Mouse (Mus musculus): Measurements from ENCODE around the gene Ddx49. TPM values are rescaled to one million over a fixed set of nuclear protein-coding genes. Genes with fewer than 3 reads are reported as not detected.

Gene Ddx49
- polyA plus RNA-seq (2015; fragmentation: Nextera tagmentation; extraction: Ambion mirVana), result 45.1 and 49.0 TPM in 2 replicates

DNA sequence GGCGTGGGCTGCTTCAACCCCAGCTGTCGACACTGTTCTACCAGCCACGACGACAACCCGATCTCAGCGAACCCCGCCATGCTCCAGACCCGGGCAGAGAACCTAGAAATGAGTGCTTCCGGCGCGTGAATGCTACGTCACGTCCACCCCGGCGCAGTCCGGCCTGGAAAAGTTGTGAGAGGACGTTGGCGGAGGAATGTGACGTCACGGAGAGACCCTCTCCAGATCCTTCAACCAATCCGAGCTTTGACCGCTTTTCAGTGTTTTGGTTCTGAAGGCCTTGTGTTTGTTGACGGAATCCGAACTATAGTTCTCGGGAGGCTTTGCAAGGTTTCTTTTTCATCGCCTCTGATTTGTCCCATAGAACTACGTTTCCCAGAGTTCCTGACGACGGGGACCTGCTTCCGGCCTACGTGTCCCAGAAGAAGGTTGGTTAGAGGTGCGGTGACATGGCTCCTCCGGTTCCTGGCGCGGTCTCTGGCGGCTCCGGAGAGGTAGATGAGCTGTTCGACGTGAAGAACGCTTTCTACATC, at the start of gene Ddx49, which contains the start of gene Cope:
Gene Ddx49 (minus strand): TSS at position 132 of the 533 bp plus-strand sequence.
Gene Cope (plus strand): TSS at position 161 of the 533 bp plus-strand sequence.
- Histone ChIP-seq H3K36me3 (peaks cover 59% of the 10 kb centered on the region), H3K9ac (peak within 1 kb of the TSS; percentile 91)

DNA sequence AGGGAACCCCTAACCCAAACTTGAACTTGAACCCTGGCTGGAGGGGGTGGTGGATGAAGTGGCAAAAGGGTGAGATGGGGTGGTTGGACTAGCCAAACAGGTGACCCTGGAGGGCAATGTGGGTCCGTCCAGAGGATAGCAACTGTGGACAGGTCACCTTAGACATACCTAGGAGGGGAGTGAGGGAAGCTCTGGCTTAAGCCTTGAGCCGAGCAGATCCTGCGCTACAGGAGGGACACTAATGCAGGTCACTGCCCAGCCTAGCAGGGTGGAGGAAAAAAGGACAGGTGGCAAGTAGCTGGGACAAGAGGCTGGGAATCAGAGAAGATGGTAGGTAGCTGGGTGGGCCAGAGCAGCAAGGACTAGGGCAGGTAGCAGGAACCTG, 49.7 kb upstream of the Ddx49 start:
- H3K4me1 ChIP-seq, result peaks cover 53% of the 10 kb centered on the region
- ATAC-seq (replicated peaks; ENCODE audit: low FRiP score), result no peak
- H3K36me3 ChIP-seq, result peaks cover 26% of the 10 kb centered on the region
- no peaks in the 10 kb centered on the region for H3K27me3 ChIP-seq
- H3K4me2 ChIP-seq, result peak overlapping the region; percentile 96
- WGBS, result 10% methylated on average over 3 of the region's 3 CpGs
- no peaks in the 10 kb centered on the region for H3K9me3 ChIP-seq (replicated peaks)
- peak overlapping the region; percentile 91; the same call in 1 of the 2 replicates for H3K27ac ChIP-seq
- peak overlapping the region; percentile 99 for H3K4me3 ChIP-seq (replicated peaks)
- peak overlapping the region; percentile 99 for H3K9ac ChIP-seq

More for the DNA sequence above, at the start of gene Ddx49, which contains the start of gene Cope:
- WGBS, result 0% methylated on average over 40 of the region's 40 CpGs
- peak; percentile 92 for ATAC-seq (replicated peaks; ENCODE audit: low FRiP score)
- Histone ChIP-seq H3K9me3 (replicated peaks) (no peaks in the 10 kb centered on the region), H3K4me3 (replicated peaks) (peak within 1 kb of the TSS; percentile 97), H3K27me3 (no peaks in the 10 kb centered on the region), H3K4me2 (peak within 1 kb of the TSS; percentile 87), H3K4me1 (peaks cover 31% of the 10 kb centered on the region), H3K27ac (peak within 1 kb of the TSS; percentile 88)

DNA sequence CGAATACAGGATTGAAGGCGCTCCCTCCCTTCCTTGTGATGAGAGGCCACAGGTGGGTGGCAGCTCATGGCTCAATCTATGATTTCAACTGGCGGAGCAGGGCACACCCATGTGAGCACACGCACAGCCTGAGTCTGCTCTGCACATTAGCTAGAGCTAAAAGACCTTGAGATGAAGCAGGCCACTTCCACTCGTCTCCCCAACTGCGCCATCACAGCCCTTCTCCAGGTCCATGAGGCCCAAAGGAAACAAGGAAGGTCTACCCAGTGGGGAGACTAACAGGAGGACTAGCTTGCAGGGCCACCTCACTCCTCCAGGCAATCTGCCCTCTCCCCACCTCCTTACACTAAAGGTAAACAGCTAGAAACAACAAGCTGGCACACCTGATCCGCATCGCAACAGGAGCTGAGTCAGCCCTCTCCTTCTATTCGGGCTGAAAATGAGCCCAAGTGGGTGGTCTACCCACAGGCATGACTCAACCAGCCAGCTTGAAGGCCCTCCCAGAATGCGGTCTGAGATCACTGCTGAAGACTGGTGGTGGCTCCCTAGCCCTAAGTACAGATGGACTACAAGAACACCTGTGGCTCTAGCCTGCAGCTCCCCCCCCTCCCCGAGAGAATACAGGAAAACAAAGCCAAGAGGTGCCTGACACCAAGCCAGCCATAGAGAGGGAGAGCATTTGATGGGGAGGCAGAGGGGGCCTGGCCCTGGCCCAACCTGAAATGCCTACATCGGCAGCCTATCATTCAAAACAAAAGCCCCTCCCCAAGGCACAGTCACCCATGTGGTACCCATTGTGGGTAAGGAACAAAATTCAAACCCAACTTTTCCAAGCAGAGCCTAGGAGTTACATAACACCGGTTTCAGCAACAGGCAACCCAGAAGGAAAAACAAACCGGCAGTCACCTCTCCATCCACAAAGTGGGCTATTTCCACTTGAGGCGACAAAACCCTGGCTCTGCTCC, 49.0 kb upstream of the Ddx49 start:
- H3K4me2 ChIP-seq, result peak overlapping the region; percentile 96
- WGBS, result 45% methylated on average over 15 of the region's 15 CpGs
- H3K4me1 ChIP-seq, result peaks cover 53% of the 10 kb centered on the region
- H3K9me3 ChIP-seq (replicated peaks), result no peaks in the 10 kb centered on the region
- no peaks in the 10 kb centered on the region for H3K27me3 ChIP-seq
- H3K27ac ChIP-seq, result peak overlapping the region; percentile 91; the same call in 1 of the 2 replicates
- no peak for ATAC-seq (replicated peaks; ENCODE audit: low FRiP score)
- H3K9ac ChIP-seq, result peak overlapping the region; percentile 99
- peak overlapping the region; percentile 99 for H3K4me3 ChIP-seq (replicated peaks)
- peaks cover 31% of the 10 kb centered on the region for H3K36me3 ChIP-seq

DNA sequence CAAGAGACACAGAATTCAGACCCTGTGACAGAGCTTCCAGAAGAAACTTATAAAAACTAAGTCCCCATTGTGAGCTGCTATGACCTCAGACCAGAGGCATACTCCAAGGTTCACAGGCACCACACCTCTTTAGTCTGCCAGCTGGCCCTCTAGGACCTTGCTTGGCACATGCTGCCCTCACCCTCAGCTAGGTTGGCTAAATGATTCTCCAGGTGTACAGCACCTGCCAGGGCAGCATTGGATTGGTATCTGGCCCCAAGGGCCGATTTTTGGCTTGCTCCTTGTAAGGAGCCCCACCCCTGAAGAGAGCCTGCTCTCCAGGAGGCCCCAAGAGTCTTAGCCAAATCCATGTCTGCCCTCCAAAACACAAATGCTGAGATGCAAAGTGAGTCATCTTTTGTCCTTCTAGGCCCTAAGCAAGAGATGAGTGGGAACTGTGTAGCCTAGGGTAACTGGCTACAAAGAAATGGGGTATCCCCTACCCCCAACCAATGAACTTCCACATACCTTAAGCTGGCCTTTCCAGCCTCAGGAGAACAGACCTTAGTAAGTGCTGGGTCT, 45.7 kb upstream of the Ddx49 start:
- no peaks in the 10 kb centered on the region for H3K9me3 ChIP-seq (replicated peaks)
- H3K36me3 ChIP-seq, result peaks cover 58% of the 10 kb centered on the region
- H3K4me1 ChIP-seq, result peaks cover 48% of the 10 kb centered on the region
- no peaks in the 10 kb centered on the region for H3K27me3 ChIP-seq
- 65% methylated on average over 1 of the region's 1 CpGs for WGBS
- no peak overlapping the region for H3K4me3 ChIP-seq (replicated peaks)
- no peak overlapping the region for H3K4me2 ChIP-seq
- ATAC-seq (replicated peaks; ENCODE audit: low FRiP score), result no peak
- no peak overlapping the region for H3K27ac ChIP-seq
- no peak overlapping the region for H3K9ac ChIP-seq

DNA sequence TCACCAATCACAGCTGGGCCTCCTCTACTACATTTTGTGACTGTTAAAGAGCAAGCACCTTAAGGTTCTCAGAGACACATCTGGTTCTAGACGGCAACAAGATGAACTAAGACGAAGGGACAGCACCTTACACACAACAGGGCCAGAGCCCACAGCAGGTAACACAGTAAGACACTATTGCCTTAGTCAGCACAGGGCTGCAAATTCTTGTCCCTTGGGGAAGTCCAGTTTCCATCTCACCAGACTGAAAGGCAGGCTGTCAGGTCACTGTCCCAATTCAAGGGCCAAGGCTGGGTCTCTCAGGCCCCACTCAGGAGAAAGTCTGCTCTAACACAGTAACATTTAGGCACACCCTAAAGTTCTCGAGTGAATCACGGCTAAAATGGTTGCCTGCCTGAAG, 45.2 kb upstream of the Ddx49 start:
- no peak for ATAC-seq (replicated peaks; ENCODE audit: low FRiP score)
- H3K27ac ChIP-seq, result no peak overlapping the region
- no peaks in the 10 kb centered on the region for H3K9me3 ChIP-seq (replicated peaks)
- H3K4me2 ChIP-seq, result no peak overlapping the region
- H3K36me3 ChIP-seq, result peaks cover 63% of the 10 kb centered on the region
- H3K4me1 ChIP-seq, result peaks cover 48% of the 10 kb centered on the region
- no peak overlapping the region for H3K9ac ChIP-seq
- WGBS, result 86% methylated on average over 4 of the region's 4 CpGs
- no peaks in the 10 kb centered on the region for H3K27me3 ChIP-seq
- H3K4me3 ChIP-seq (replicated peaks), result no peak overlapping the region

DNA sequence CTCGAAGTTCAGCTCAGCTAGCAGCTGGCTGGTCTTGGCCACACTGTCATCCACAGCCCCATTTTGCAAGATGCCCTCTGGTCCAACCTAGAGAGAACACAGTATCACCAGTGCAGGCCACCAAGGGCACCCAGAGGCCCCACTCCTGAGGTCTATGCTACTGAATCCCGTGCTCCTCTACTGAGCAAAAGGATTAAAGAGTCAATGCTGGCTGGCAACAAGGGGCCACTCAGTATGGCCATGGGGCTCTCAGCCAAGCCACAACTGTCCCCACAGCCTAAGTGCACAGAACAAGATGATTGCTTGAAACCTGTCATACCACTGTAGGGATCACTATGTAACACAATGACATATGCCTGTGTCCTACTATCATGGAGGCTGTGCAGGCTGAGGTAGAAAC, 42.0 kb upstream of the Ddx49 start:
- Histone ChIP-seq H3K9ac (no peak overlapping the region), H3K27me3 (no peaks in the 10 kb centered on the region), H3K4me3 (replicated peaks) (no peak overlapping the region), H3K36me3 (peaks cover 83% of the 10 kb centered on the region), H3K4me2 (no peak overlapping the region), H3K9me3 (replicated peaks) (no peaks in the 10 kb centered on the region), H3K27ac (no peak overlapping the region), H3K4me1 (peaks cover 18% of the 10 kb centered on the region)
- 85% methylated on average over 2 of the region's 2 CpGs for WGBS
- ATAC-seq (replicated peaks; ENCODE audit: low FRiP score), result no peak

DNA sequence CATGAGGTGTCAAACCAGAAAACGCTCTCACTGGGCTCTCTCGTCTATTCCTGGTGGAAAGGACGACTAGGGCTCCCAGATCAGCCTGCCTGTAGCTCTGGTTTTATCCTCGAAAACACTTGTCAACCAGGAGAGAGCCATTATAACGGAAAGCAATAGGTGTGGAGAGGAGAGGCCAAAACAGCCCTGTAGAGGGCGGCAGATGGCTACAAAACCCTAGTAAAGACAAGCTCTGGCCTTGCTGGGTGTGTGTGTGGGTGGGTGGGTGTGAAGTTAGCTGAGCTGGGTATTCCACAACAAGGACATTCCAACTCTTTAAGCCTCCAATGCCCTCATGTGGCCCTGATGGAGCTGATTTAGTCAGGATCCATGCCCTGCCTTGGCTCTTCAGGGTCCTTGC, 41.4 kb upstream of the Ddx49 start:
- Histone ChIP-seq H3K27me3 (no peaks in the 10 kb centered on the region), H3K9ac (no peak overlapping the region), H3K9me3 (replicated peaks) (no peaks in the 10 kb centered on the region), H3K36me3 (peaks cover 83% of the 10 kb centered on the region), H3K4me3 (replicated peaks) (no peak overlapping the region), H3K27ac (no peak overlapping the region), H3K4me1 (peaks cover 12% of the 10 kb centered on the region), H3K4me2 (no peak overlapping the region)
- 47% methylated on average over 6 of the region's 6 CpGs for WGBS
- ATAC-seq (replicated peaks; ENCODE audit: low FRiP score), result no peak

DNA sequence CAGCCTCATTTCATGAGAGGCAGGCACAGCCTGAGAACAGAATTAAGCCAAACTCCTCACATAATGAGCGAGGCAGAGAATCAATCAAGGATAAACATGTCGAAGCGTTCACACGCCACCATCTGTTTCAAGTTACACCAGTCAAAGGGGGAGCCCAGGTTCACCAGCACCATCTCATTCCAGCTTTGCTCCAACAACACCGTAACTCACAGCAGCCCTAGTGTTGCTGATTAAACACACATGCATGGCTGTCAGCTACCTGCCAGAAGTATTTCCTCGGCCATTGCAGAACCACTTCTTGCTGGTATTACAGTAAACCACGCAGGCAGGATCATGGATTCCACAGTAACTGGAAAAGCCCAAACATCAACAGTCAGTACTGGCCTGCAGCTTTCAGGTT, 40.8 kb upstream of the Ddx49 start:
- Histone ChIP-seq H3K4me2 (no peak overlapping the region), H3K4me3 (replicated peaks) (no peak overlapping the region), H3K4me1 (peaks cover 6% of the 10 kb centered on the region), H3K27ac (no peak overlapping the region), H3K9me3 (replicated peaks) (no peaks in the 10 kb centered on the region), H3K27me3 (no peaks in the 10 kb centered on the region), H3K36me3 (peaks cover 83% of the 10 kb centered on the region), H3K9ac (no peak overlapping the region)
- ATAC-seq (replicated peaks; ENCODE audit: low FRiP score), result no peak
- WGBS, result 65% methylated on average over 7 of the region's 7 CpGs

DNA sequence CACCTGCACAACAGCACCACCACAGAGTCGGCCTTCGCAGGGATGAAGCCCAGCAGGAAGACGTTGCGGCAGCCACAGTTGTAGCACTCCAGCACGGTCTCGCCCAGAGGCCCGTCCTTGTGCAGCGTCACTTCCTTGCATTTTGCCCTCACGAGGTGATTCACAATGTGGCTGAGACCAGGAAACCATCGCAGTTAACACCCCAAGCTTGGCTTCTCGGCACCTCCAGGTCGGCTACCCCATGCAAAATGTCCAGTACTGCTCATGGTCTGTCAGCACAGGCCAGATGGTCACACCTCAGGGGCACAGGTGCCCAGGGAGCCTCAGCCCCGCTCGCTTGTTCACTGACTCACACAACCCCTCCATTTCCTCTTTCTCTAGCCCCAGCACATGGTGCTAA, 39.7 kb upstream of the Ddx49 start:
- Histone ChIP-seq H3K36me3 (peaks cover 91% of the 10 kb centered on the region), H3K4me3 (replicated peaks) (no peak overlapping the region), H3K27ac (no peak overlapping the region), H3K27me3 (no peaks in the 10 kb centered on the region), H3K4me1 (peaks cover 3% of the 10 kb centered on the region; the same call in 1 of the 2 replicates), H3K4me2 (no peak overlapping the region), H3K9ac (no peak overlapping the region), H3K9me3 (replicated peaks) (no peaks in the 10 kb centered on the region)
- 87% methylated on average over 14 of the region's 14 CpGs for WGBS
- ATAC-seq (replicated peaks; ENCODE audit: low FRiP score), result no peak

DNA sequence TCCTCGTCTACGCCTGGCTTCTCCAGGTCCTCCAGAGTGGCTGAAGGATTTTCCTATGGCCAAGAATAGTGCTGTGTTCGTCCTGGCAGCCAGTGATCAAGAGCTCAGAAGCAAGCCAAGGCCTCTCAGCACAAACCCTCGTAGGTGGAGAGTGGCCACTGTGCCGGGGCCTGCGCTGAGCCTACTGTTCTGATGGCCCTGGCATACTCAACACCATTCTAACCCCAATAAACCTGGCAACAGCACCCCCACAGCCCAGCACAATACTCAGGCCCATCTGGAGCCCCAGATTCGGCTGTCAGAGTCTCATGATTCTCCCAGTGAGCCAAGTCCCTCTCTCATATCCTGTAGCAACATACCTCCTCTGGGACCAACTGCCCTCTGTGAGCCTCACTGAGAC, 38.4 kb upstream of the Ddx49 start:
- Histone ChIP-seq H3K4me2 (no peak overlapping the region), H3K4me3 (replicated peaks) (no peak overlapping the region), H3K9me3 (replicated peaks) (no peaks in the 10 kb centered on the region), H3K9ac (no peak overlapping the region), H3K4me1 (no peaks in the 10 kb centered on the region), H3K27ac (no peak overlapping the region), H3K27me3 (no peaks in the 10 kb centered on the region), H3K36me3 (peaks cover 94% of the 10 kb centered on the region)
- WGBS, result 91% methylated on average over 7 of the region's 7 CpGs
- no peak for ATAC-seq (replicated peaks; ENCODE audit: low FRiP score)

DNA sequence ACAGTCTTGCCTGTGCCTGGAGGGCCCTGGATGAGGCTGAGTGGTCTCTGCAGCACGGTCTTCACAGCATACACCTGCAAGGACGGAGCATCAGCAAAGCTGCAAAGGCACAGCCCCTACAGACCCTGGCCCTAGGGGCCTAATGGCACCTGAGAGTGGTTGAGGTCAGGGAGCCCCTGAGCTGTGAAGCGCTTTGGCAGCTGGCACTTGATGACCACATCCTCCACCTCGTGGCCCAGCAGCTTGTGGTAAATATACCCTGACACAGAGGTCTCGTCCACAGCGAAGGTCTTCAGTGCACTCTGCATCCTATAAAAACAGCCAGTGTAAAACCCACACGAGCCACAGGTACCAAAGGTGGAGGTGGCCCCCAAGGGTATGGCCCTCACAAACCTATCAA, 36.6 kb upstream of the Ddx49 start:
- Histone ChIP-seq H3K9ac (no peak overlapping the region), H3K27ac (no peak overlapping the region), H3K4me2 (no peak overlapping the region), H3K4me1 (no peaks in the 10 kb centered on the region), H3K27me3 (no peaks in the 10 kb centered on the region), H3K4me3 (replicated peaks) (no peak overlapping the region), H3K9me3 (replicated peaks) (no peaks in the 10 kb centered on the region), H3K36me3 (peaks cover 100% of the 10 kb centered on the region)
- WGBS, result 89% methylated on average over 7 of the region's 7 CpGs
- no peak for ATAC-seq (replicated peaks; ENCODE audit: low FRiP score)

DNA sequence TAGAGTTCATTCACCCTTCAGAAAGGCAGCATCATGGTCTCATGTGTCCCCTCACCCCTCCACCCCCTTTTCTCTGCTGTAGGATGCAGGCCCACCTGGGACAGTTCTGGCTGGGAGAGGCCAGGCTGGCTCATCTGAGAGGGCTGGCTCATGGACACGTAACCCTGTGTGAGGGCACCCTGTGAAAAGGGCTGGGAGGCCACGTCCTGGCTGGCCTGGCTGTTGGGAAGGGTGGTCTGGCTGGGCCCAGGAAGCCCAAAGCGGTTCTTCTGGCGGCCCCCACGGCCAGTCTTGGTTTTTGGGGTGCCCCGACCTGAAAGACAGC, 30.6 kb upstream of the Ddx49 start:
- ATAC-seq (replicated peaks; ENCODE audit: low FRiP score), result no peak
- 97% methylated on average over 6 of the region's 6 CpGs for WGBS
- H3K4me3 ChIP-seq (replicated peaks), result no peak overlapping the region
- peaks cover 13% of the 10 kb centered on the region for H3K27me3 ChIP-seq
- peaks cover 27% of the 10 kb centered on the region for H3K4me1 ChIP-seq
- no peak overlapping the region for H3K9ac ChIP-seq
- no peak overlapping the region for H3K27ac ChIP-seq
- H3K4me2 ChIP-seq, result no peak overlapping the region
- peaks cover 70% of the 10 kb centered on the region for H3K36me3 ChIP-seq
- no peaks in the 10 kb centered on the region for H3K9me3 ChIP-seq (replicated peaks)
